Mouse (Mus musculus) hindbrain, embryonic 14.5 days (tissue): ENCODE results near the gene Mpv17l. TPM values are rescaled to one million over a fixed set of nuclear protein-coding genes. Genes with fewer than 3 reads are reported as not detected.
A peak's percentile ranks its signal among the peaks of the same experiment; 100 is the strongest.
"Not testable (repeated sequence)": the region's sequence is repeated elsewhere in the genome, so short reads cannot be mapped to it uniquely, and the experiment has no call there.

ENCODE experiments used
- ATAC-seq: fragments of 200-750 bp; cut with Nextera tagmentation; 2 replicates; pipeline ENCODE4 v1.8.0; 2017; ENCODE audit warnings: moderate number of reproducible peaks, mild to moderate bottlenecking, moderate TSS enrichment, moderate library complexity; ENCODE audit not compliant: low FRiP score
- DNase-seq: peaks from one replicate; pipeline ENCODE4 v3.0.0-alpha.2; 2015; ENCODE audit warnings: low spot score
- H3K27ac ChIP-seq: fragments of 300-500 bp; sonication (generic); 2 replicates; pipeline ENCODE4 v1.5.1; 2014; ENCODE audit warnings: mild to moderate bottlenecking, moderate library complexity
- H3K27me3 ChIP-seq: fragments of 300-500 bp; sonication (generic); 2 replicates; pipeline ENCODE4 v1.6.1; 2014; ENCODE audit warnings: mild to moderate bottlenecking, low read length, mixed read lengths; ENCODE audit not compliant: control insufficient read depth, insufficient read depth
- H3K36me3 ChIP-seq: fragments of 300-500 bp; sonication (generic); replicated peaks from 2 replicates; pipeline ENCODE4 v1.6.1; 2014; ENCODE audit not compliant: control insufficient read depth, insufficient read depth
- H3K4me1 ChIP-seq: fragments of 300-500 bp; sonication (generic); replicated peaks from 2 replicates; pipeline ENCODE4 v1.6.1; 2014; ENCODE audit warnings: antibody characterized with exemption, low read length, mixed read lengths; ENCODE audit not compliant: control insufficient read depth, insufficient read depth
- H3K4me2 ChIP-seq: fragments of 300-500 bp; sonication (generic); replicated peaks from 2 replicates; pipeline ENCODE4 v1.6.1; 2014; ENCODE audit warnings: mild to moderate bottlenecking, moderate library complexity
- H3K4me3 ChIP-seq: fragments of 300-500 bp; sonication (generic); replicated peaks from 2 replicates; pipeline ENCODE4 v1.5.1; 2014; ENCODE audit warnings: mild to moderate bottlenecking, low read length
- H3K9ac ChIP-seq: fragments of 300-500 bp; sonication (generic); 2 replicates; pipeline ENCODE4 v1.6.1; 2014
- H3K9me3 ChIP-seq: fragments of 300-500 bp; sonication (generic); 2 replicates; pipeline ENCODE4 v1.6.1; 2016; ENCODE audit warnings: low read length; ENCODE audit not compliant: control insufficient read depth
- WGBS: fragments of 180-500 bp; shearing (Covaris S2); extraction: QIAGEN DNeasy Blood & Tissue Kit; methylation state at CpG from one replicate; pipeline ENCODE4 v1.1.7; 2014; 5-methylcytosine and 5-hydroxymethylcytosine counted together
- polyA plus RNA-seq: library from polyadenylated mRNA; unstranded; fragments of >200 nt; fragmentation: Nextera tagmentation; extraction: Ambion mirVana; gene quantifications from 2 replicates; pipeline ENCODE4 v1.2.1, GENCODE M21; 2014

Gene Mpv17l
- polyA plus RNA-seq, 1 experiment from 2014 or later, result 34.9 TPM

- no peaks in the 10 kb centered on the region for H3K4me1 ChIP-seq
- DNase-seq, result no peak
- no peaks in the 10 kb centered on the region for H3K27me3 ChIP-seq
- H3K9ac ChIP-seq, result no peak overlapping the region
- 98% methylated on average over 7 of the region's 7 CpGs for WGBS
- H3K9me3 ChIP-seq, result peaks cover 27% of the 10 kb centered on the region
- H3K4me3 ChIP-seq, result no peak overlapping the region
- H3K36me3 ChIP-seq, result no peaks in the 10 kb centered on the region
- no peak overlapping the region for H3K4me2 ChIP-seq
- no peak overlapping the region for H3K27ac ChIP-seq
- ATAC-seq, result no peak
Observed at GRCm38 (mm10) chr16:13921781-13922180, 18.8 kb downstream of the Mpv17l start.

GRCm38 (mm10) chr16:13922499-13922898 lies 19.5 kb downstream of the Mpv17l start:
- not testable (repeated sequence) for H3K27ac ChIP-seq, H3K4me1 ChIP-seq, H3K27me3 ChIP-seq, ATAC-seq, H3K36me3 ChIP-seq, H3K9ac ChIP-seq, H3K4me3 ChIP-seq, DNase-seq, H3K4me2 ChIP-seq
- 92% methylated on average over 3 of the region's 3 CpGs for WGBS
- H3K9me3 ChIP-seq, result peaks cover 21% of the 10 kb centered on the region

DNA sequence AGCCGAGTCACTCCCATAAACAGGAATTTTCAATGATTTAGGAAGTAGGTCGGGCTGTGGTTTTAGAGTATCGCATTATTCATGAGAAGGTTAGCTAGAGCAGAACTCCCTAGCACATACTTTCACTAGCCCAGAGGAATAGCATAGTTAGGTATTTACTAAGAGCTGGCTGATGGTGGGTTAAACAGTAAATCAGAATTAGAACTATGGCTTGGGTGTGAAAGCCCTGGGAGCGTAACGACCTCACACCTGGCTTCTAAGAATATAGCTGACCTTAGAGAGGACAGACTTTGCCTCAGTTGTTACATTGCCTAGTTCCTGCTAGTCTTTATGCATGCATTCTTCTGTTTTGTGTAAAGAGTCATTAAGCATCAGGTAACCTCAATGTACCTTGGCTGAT lies 20.0 kb downstream of the Mpv17l start:
- H3K9me3 ChIP-seq, result peaks cover 17% of the 10 kb centered on the region
- H3K4me3 ChIP-seq, ATAC-seq, H3K27me3 ChIP-seq, H3K4me1 ChIP-seq, H3K36me3 ChIP-seq, H3K27ac ChIP-seq, H3K9ac ChIP-seq, DNase-seq, H3K4me2 ChIP-seq: not testable (repeated sequence)
- WGBS, result 97% methylated on average over 5 of the region's 5 CpGs

DNA sequence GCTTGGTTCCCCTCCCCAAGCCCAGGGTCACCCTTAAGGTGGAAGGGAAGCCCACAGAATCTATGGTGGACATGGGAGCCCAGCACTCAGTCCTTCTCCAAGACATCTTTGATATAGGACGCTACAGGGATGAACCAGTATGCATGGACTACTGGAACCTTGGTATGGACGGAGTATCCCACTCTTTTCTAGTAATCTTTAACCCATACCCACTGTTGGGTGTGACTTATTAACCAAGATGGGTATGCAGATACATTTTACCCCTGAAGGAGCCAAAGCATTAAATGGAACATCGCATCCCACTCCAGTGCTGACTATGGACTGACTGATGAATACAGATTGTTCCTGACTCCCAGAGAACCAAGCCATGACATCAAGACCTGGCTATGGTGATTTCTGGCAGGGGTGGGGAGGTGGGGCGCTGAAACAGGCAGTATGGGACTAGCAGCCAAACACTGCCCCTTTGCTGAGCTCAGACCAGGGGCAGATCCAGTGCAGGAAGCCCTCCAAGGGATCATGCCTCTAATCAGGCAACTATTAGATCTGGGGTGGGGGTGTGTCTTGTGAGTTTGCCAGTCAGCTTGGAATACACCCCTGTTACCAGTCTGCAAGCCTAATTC lies 24.6 kb downstream of the Mpv17l start:
- ATAC-seq (no peak), DNase-seq (no peak)
- 88% methylated on average over 4 of the region's 4 CpGs for WGBS
- peaks cover 5% of the 10 kb centered on the region; the same call in 1 of the 2 replicates for H3K9me3 ChIP-seq
- no peaks in the 10 kb centered on the region for H3K36me3 ChIP-seq
- H3K4me3 ChIP-seq, result no peak overlapping the region
- no peak overlapping the region for H3K27ac ChIP-seq
- H3K9ac ChIP-seq, result no peak overlapping the region
- no peak overlapping the region for H3K4me2 ChIP-seq
- H3K27me3 ChIP-seq, result no peaks in the 10 kb centered on the region
- H3K4me1 ChIP-seq, result no peaks in the 10 kb centered on the region

DNA sequence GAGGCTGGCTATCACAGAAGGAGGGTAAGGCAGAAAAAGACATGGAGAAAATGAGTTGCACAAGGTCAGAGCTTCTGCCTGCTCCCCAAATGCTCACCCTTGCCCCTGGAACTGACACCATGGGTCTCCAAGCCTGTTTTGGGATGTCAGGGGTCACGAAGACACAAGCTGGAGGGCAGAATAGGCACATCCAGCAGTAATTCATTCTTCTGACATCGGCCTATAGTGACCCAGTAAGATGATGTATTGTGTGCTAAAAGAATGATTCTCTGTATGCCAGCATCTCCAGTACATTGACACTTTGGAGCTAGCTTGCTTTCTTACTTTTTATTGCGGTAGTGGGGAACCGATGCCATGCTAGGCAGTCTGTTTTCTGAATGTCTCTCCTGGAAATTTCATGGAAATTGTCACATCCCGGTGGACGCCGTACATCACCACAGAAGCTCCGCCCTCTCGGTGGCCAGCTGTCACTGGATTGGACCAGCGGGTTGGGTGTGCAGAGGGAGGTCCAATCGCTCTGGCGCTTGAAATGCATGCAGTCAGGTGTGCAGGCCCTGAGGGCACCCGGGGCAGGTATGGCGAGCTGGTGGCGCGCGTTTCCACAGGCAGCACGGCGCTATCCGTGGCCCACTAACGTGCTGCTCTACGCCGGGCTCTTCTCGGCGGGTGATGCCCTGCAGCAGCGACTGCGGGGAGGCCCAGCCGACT lies 37.3 kb downstream of the Mpv17l start:
- Histone ChIP-seq H3K27me3 (peaks cover 8% of the 10 kb centered on the region; the same call in 1 of the 2 replicates), H3K36me3 (no peaks in the 10 kb centered on the region), H3K4me1 (peaks cover 7% of the 10 kb centered on the region; the same call in 1 of the 2 replicates), H3K4me3 (peak overlapping the region; percentile 81), H3K27ac (peak overlapping the region; percentile 41; the same call in 1 of the 2 replicates), H3K9me3 (no peaks in the 10 kb centered on the region), H3K4me2 (peak overlapping the region; percentile 92), H3K9ac (peak overlapping the region; percentile 72)
- 3% methylated on average over 28 of the region's 28 CpGs for WGBS
- DNase-seq (peak; percentile 76), ATAC-seq (peak; percentile 99)

- ATAC-seq (peak; percentile 87), DNase-seq (no peak)
- H3K4me3 ChIP-seq, result peak overlapping the region; percentile 81
- H3K9me3 ChIP-seq, result no peaks in the 10 kb centered on the region
- H3K4me1 ChIP-seq, result peaks cover 7% of the 10 kb centered on the region; the same call in 1 of the 2 replicates
- no peaks in the 10 kb centered on the region for H3K36me3 ChIP-seq
- peak overlapping the region; percentile 41; the same call in 1 of the 2 replicates for H3K27ac ChIP-seq
- 2% methylated on average over 34 of the region's 34 CpGs for WGBS
- peaks cover 8% of the 10 kb centered on the region; the same call in 1 of the 2 replicates for H3K27me3 ChIP-seq
- H3K4me2 ChIP-seq, result peak overlapping the region; percentile 92
- H3K9ac ChIP-seq, result peak overlapping the region; percentile 72
Observed at GRCm38 (mm10) chr16:13940847-13941395, 38.0 kb downstream of the Mpv17l start.

GRCm38 (mm10) chr16:13944178-13944577 lies 41.2 kb downstream of the Mpv17l start:
- Histone ChIP-seq H3K27ac (no peak overlapping the region), H3K9ac (no peak overlapping the region), H3K4me1 (peaks cover 7% of the 10 kb centered on the region; the same call in 1 of the 2 replicates), H3K9me3 (no peaks in the 10 kb centered on the region), H3K36me3 (no peaks in the 10 kb centered on the region), H3K4me2 (no peak overlapping the region), H3K27me3 (peaks cover 8% of the 10 kb centered on the region; the same call in 1 of the 2 replicates), H3K4me3 (no peak overlapping the region)
- DNase-seq (no peak), ATAC-seq (no peak)
- 68% methylated on average over 4 of the region's 4 CpGs for WGBS

DNA sequence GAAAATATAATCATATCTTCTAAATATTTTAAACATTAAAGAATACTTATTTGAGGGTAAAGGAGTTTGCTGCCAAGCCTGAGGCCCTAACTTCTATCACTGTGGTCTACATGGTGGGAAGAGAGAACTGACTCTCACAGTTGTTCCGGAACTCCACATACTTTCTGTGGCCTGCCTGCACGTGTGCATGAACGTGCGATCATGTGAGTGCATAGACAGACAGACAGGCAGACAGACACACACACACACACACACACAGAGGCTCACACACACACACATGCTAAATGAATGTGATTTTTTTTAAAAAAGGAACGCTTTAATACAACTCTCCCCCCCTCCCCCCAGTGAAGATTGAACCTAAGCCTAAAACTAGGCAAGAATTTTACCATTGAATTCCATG lies 41.8 kb downstream of the Mpv17l start:
- 93% methylated on average over 5 of the region's 5 CpGs for WGBS
- ATAC-seq, result no peak
- DNase-seq, result no peak
- peaks cover 7% of the 10 kb centered on the region; the same call in 1 of the 2 replicates for H3K4me1 ChIP-seq
- no peak overlapping the region for H3K4me2 ChIP-seq
- H3K4me3 ChIP-seq, result no peak overlapping the region
- no peaks in the 10 kb centered on the region for H3K9me3 ChIP-seq
- peaks cover 8% of the 10 kb centered on the region; the same call in 1 of the 2 replicates for H3K27me3 ChIP-seq
- no peaks in the 10 kb centered on the region for H3K36me3 ChIP-seq
- no peak overlapping the region for H3K9ac ChIP-seq
- no peak overlapping the region for H3K27ac ChIP-seq

- Histone ChIP-seq H3K36me3 (no peaks in the 10 kb centered on the region), H3K27ac (no peak overlapping the region), H3K27me3 (peaks cover 8% of the 10 kb centered on the region; the same call in 1 of the 2 replicates), H3K4me3 (no peak overlapping the region), H3K9ac (no peak overlapping the region), H3K9me3 (no peaks in the 10 kb centered on the region), H3K4me1 (peaks cover 7% of the 10 kb centered on the region; the same call in 1 of the 2 replicates), H3K4me2 (no peak overlapping the region)
- ATAC-seq, result no peak
- no peak for DNase-seq
- WGBS, result 78% methylated on average over 4 of the region's 4 CpGs
Observed at GRCm38 (mm10) chr16:13945153-13945552, 42.2 kb downstream of the Mpv17l start.
